Mouse (Mus musculus): ENCODE measurements at regions not wholly inside any gene's neighbourhood (a gene's known extent, or its start where the extent isn't known, plus 50 kb on each side); places are given as distances from the start of the nearest gene placed in this dataset.
A peak's percentile ranks its signal among the peaks of the same experiment; 100 is the strongest.

GRCm38 (mm10) chr6:133983804-133984514 is 51.5 kb upstream of the Etv6 start:
- WGBS: 77% methylated on average over 10 of the region's 10 CpGs
- ATAC-seq (replicated peaks): 0 out of 2 replicates have a peak, but pooled peaks have one; percentile 52
- H3K9ac ChIP-seq: no peak overlapping the region
- no peaks in the 10 kb centered on the region for H3K27me3 ChIP-seq (replicated peaks)
- peaks cover 9% of the 10 kb centered on the region for H3K4me1 ChIP-seq
- H3K27ac ChIP-seq: no peak overlapping the region
- no peak overlapping the region for H3K4me3 ChIP-seq
- H3K9me3 ChIP-seq: no peaks in the 10 kb centered on the region
- no peaks in the 10 kb centered on the region for H3K36me3 ChIP-seq (replicated peaks)
- no peak overlapping the region for H3K4me2 ChIP-seq

DNA sequence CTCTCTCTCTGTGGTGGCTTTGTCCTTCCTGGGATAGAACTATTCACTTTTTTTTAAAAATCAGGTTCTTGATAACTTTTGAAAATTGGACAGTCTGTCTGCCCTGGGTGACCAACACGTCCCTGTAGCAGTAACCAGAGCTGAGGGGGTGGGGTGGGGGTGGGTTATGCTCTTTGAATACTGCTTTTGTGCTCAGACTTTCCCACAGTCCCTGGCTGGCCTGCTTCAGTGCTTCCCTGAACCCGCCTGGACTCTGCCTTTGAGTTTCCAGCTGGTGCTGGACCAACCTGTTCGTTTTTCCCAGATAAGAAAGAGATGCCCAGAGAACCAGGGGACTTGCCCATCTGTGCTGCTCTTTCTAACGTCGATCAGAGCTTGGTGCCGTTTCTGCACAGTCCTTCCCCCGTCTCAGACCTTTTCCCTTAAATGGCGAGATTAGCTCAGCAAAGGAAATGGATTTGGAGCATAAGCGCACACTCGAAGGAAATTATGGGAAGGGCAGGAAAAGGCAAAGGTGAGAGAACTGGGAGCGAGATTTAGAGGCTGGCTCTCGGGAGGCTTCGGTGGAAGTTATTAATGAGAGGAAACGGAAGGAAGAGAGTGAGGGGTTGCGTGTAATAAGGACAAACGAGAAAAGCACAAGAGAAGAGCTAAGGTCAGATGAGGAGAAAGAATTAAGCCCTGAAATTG is 50.7 kb upstream of the Etv6 start:
- peak; percentile 60; the same call in 1 of the 2 replicates for ATAC-seq (replicated peaks)
- peaks cover 9% of the 10 kb centered on the region for H3K4me1 ChIP-seq
- no peaks in the 10 kb centered on the region for H3K27me3 ChIP-seq (replicated peaks)
- H3K27ac ChIP-seq: no peak overlapping the region
- H3K36me3 ChIP-seq (replicated peaks): no peaks in the 10 kb centered on the region
- no peaks in the 10 kb centered on the region for H3K9me3 ChIP-seq
- H3K4me3 ChIP-seq: peak overlapping the region; percentile 10; the same call in 1 of the 2 replicates
- peak overlapping the region; percentile 38 for H3K4me2 ChIP-seq
- 24% methylated on average over 16 of the region's 16 CpGs for WGBS
- no peak overlapping the region for H3K9ac ChIP-seq

Measured in midbrain, embryonic 15.5 days (tissue).